Mouse (Mus musculus) forebrain, embryonic 14.5 days (tissue): ENCODE measurements around the gene Trappc2l. TPM values are rescaled to one million over a fixed set of nuclear protein-coding genes. Genes with fewer than 3 reads are reported as not detected.

Experiments used
- ATAC-seq: fragments of 200-750 bp; cut with Nextera tagmentation; 2 replicates; pipeline ENCODE4 v1.8.0; 2017; ENCODE audit warnings: mild to moderate bottlenecking, moderate library complexity
- DNase-seq: peaks from one replicate; pipeline ENCODE4 v3.0.0-alpha.2; 2015; ENCODE audit warnings: low spot score
- H3K27ac ChIP-seq: fragments of 300-500 bp; sonication (generic); 2 replicates; pipeline ENCODE4 v1.5.1; 2014; ENCODE audit warnings: low read depth, mild to moderate bottlenecking, control low read depth, low read length, moderate library complexity
- H3K27me3 ChIP-seq: fragments of 300-500 bp; sonication (generic); replicated peaks from 2 replicates; pipeline ENCODE4 v1.6.1; 2014; ENCODE audit warnings: low read length, control low read depth, mixed read lengths; ENCODE audit not compliant: control insufficient read depth, insufficient read depth
- H3K36me3 ChIP-seq: fragments of 300-500 bp; sonication (generic); 2 replicates; pipeline ENCODE4 v1.6.1; 2014; ENCODE audit warnings: low read length, control low read depth; ENCODE audit not compliant: control insufficient read depth, insufficient read depth
- H3K4me1 ChIP-seq: fragments of 300-500 bp; sonication (generic); 2 replicates; pipeline ENCODE4 v1.6.1; 2014; ENCODE audit warnings: antibody characterized with exemption, low read length, control low read depth; ENCODE audit not compliant: control insufficient read depth, insufficient read depth
- H3K4me2 ChIP-seq: fragments of 300-500 bp; sonication (generic); 2 replicates; pipeline ENCODE4 v1.6.1; 2014; ENCODE audit warnings: mild to moderate bottlenecking, control low read depth, low read length
- H3K4me3 ChIP-seq: fragments of 300-500 bp; sonication (generic); 2 replicates; pipeline ENCODE4 v1.5.1; 2014; ENCODE audit warnings: low read depth, low read length, control low read depth
- H3K9ac ChIP-seq: fragments of 300-500 bp; sonication (generic); 2 replicates; pipeline ENCODE4 v1.6.1; 2014; ENCODE audit warnings: mild to moderate bottlenecking, low read length, control low read depth, moderate library complexity
- H3K9me3 ChIP-seq: fragments of 300-500 bp; sonication (generic); replicated peaks from 2 replicates; pipeline ENCODE4 v1.6.1; 2016; ENCODE audit warnings: low read length, control low read depth, mixed read lengths; ENCODE audit not compliant: control insufficient read depth
- WGBS: fragments of 180-500 bp; shearing (Covaris S2); extraction: QIAGEN DNeasy Blood & Tissue Kit; methylation state at CpG from one replicate; pipeline ENCODE4 v1.1.7; 2014; 5-methylcytosine and 5-hydroxymethylcytosine counted together
- polyA plus RNA-seq: library from polyadenylated mRNA; unstranded; fragments of >200 nt; fragmentation: Nextera tagmentation; extraction: Ambion mirVana; gene quantifications from 2 replicates; pipeline ENCODE4 v1.2.1, GENCODE M21; 2014

Gene Trappc2l
- polyA plus RNA-seq, 1 experiment from 2014 or later = 150 TPM

DNA sequence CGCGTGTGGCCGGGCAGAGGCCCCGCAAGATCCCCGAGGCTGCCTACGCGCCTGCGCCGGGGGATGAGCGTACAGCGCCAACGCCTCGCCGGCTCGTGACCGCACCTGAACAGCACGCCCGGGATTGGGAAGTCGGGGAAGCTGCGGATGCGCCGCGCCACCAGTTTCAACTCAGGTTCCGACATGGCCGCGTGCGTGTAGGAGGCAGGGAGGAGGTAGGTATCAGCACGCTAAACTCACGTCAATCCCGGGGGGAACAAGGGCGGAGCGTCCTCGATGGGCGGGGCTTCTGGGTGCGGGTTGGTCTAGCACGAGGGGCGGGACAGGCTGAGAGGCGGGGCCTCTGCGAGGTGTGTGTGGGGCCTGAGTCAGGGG is 34.8 kb upstream of the Trappc2l start, which contains the start of gene Aprt:
Gene Aprt, minus strand, starts transcription at position 262 of the 375 bp plus-strand sequence.
- WGBS = under 1% methylated on average over 39 of the region's 39 CpGs
- peak within 1 kb of the TSS; percentile 83 for H3K4me2 ChIP-seq
- H3K9ac ChIP-seq = peak within 1 kb of the TSS; percentile 82
- H3K27ac ChIP-seq = peak within 1 kb of the TSS; percentile 50; the same call in 1 of the 2 replicates
- no peaks in the 10 kb centered on the region for H3K27me3 ChIP-seq
- no peaks in the 10 kb centered on the region for H3K9me3 ChIP-seq
- H3K4me3 ChIP-seq = peak within 1 kb of the TSS; percentile 51
- peaks cover 18% of the 10 kb centered on the region for H3K36me3 ChIP-seq
- ATAC-seq (peak; percentile 94), DNase-seq (peak; percentile 95)
- peaks cover 15% of the 10 kb centered on the region for H3K4me1 ChIP-seq

DNA sequence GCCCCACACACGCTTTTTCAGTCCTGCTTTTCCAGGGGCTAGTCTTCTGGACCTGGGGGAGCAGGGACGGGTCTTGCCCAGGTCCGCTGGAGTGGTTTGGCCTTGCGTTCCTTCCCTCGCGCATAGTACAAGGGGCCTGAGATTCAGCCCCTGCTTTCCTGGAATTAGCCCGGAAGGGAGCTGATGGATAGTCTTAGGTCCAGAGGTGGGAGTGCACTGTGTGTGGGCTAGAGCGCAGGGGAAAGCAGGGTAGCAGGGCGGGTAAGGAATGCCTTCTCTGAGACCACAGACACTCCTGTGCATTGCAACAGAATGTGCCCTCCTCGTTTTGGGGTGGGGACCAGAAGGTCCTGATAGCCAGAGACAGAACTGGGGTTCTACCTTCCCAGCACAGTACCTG is 34.3 kb upstream of the Trappc2l start:
- peak; percentile 30 for ATAC-seq
- peak overlapping the region; percentile 14; the same call in 1 of the 2 replicates for H3K27ac ChIP-seq
- WGBS = 44% methylated on average over 10 of the region's 10 CpGs

DNA sequence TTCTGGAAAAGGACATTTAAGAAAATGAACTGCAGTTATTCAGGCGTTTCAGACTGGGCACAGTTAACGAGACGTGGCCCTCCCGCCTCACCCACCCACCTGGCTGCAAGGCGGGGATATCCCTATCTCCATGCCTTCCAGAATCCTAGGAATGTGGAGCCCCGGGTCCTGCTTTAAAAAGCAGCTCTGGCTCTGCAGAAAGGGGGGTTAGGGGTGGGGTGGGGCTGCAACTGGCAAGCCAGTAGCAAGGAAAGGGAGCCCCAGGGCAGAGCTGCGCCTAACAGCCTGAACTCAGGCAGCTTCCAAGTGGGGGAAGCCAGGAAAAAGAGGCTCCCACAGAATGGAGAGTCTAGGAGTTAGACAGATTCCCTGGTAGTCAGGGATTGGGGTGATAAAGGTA is 32.2 kb upstream of the Trappc2l start:
- DNase-seq = no peak
- peaks cover 15% of the 10 kb centered on the region for H3K4me1 ChIP-seq
- H3K4me2 ChIP-seq = no peak overlapping the region
- ATAC-seq = no peak
- WGBS = 20% methylated on average over 7 of the region's 7 CpGs
- no peaks in the 10 kb centered on the region for H3K9me3 ChIP-seq
- no peaks in the 10 kb centered on the region for H3K27me3 ChIP-seq
- 0 out of 2 replicates have a peak, but pooled peaks cover 6% of the 10 kb centered on the region for H3K36me3 ChIP-seq
- no peak overlapping the region for H3K4me3 ChIP-seq
- no peak overlapping the region for H3K27ac ChIP-seq
- 0 out of 2 replicates have a peak overlapping the region, but pooled peaks have one; percentile 17 for H3K9ac ChIP-seq

More for the DNA sequence above, 34.3 kb upstream of the Trappc2l start:
- Histone ChIP-seq H3K4me1 (peaks cover 15% of the 10 kb centered on the region), H3K27me3 (no peaks in the 10 kb centered on the region), H3K36me3 (peaks cover 13% of the 10 kb centered on the region), H3K9me3 (no peaks in the 10 kb centered on the region), H3K4me3 (peak overlapping the region; percentile 51), H3K4me2 (peak overlapping the region; percentile 83), H3K9ac (peak overlapping the region; percentile 82)
- DNase-seq = no peak

DNA sequence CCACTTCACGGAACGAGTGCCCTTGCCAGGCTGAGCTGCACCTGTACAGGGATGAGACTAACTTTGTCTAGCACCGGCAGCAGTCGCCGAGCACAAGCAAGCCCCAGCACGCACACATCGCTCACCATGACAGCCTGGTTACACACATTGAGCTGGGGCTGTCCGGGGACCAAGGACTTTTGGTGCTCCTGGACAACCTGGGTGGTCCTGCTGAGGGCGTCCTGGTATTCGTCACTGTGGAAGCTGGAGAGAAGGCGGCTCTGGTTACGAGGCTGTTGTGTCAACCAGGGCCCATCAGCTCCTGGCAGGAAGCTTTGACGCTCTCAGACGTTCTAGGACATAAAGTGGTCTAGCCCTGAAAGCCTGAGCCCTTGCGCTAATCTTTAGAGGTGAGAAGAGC is 30.5 kb upstream of the Trappc2l start:
- H3K9me3 ChIP-seq = no peaks in the 10 kb centered on the region
- DNase-seq = no peak
- peaks cover 11% of the 10 kb centered on the region for H3K4me1 ChIP-seq
- WGBS = 78% methylated on average over 14 of the region's 15 CpGs
- no peaks in the 10 kb centered on the region for H3K27me3 ChIP-seq
- H3K4me2 ChIP-seq = no peak overlapping the region
- no peak overlapping the region for H3K9ac ChIP-seq
- no peak for ATAC-seq
- H3K36me3 ChIP-seq = no peaks in the 10 kb centered on the region
- H3K27ac ChIP-seq = no peak overlapping the region
- H3K4me3 ChIP-seq = no peak overlapping the region

DNA sequence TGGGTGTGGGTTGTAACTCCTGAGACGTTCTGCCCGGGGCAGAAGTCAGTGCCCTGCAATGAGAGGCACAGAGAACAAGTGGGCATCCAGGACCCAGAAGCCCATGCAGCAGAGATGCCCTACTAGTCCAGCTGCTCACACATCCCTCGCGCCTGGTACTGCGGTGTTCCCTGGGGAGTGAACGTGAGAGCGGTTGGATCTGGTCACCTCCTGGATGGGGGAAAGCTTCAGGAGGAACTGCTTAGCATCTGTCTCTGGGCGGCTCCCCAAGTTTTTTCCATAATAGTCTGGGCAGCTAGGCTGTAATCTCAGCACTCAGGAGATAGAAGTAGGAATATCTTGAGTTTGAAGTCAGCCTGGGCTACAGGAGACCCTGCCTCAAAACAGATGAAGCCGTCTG is 26.5 kb upstream of the Trappc2l start:
- 82% methylated on average over 9 of the region's 9 CpGs for WGBS
- no peak for ATAC-seq

DNA sequence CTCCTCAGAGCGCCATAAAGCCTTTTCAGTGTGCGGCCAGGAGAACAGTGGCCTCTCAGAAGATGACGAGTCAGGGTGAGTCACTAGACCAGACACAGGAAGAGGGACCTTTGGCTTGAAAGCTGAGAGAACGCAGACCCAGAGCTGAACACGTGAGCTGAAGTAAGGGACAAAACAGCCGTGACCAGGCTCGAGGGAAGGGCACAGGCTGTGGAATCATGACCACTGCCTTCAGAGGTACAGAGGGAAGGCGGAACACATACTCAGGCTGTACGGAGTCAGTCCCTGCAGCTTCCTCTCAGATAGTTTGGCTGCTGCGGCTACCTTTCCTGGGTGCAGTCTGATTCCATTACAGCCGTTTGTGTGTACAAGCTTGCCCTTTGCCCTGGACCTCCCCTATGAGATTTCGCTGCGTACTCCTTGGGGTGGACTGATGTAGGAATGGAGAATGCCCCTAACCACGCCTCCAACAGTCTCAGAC is 26.0 kb upstream of the Trappc2l start:
- 80% methylated on average over 14 of the region's 14 CpGs for WGBS
- DNase-seq = no peak
- Histone ChIP-seq H3K9ac (no peak overlapping the region), H3K27me3 (no peaks in the 10 kb centered on the region), H3K4me3 (no peak overlapping the region), H3K9me3 (no peaks in the 10 kb centered on the region), H3K4me1 (peaks cover 5% of the 10 kb centered on the region; the same call in 1 of the 2 replicates), H3K27ac (no peak overlapping the region), H3K36me3 (no peaks in the 10 kb centered on the region), H3K4me2 (no peak overlapping the region)
- no peak for ATAC-seq

More for the DNA sequence above, 26.5 kb upstream of the Trappc2l start:
- Histone ChIP-seq H3K9ac (no peak overlapping the region), H3K9me3 (no peaks in the 10 kb centered on the region), H3K36me3 (no peaks in the 10 kb centered on the region), H3K27me3 (no peaks in the 10 kb centered on the region), H3K4me3 (no peak overlapping the region), H3K4me2 (no peak overlapping the region), H3K27ac (no peak overlapping the region), H3K4me1 (peaks cover 5% of the 10 kb centered on the region; the same call in 1 of the 2 replicates)
- DNase-seq = no peak

DNA sequence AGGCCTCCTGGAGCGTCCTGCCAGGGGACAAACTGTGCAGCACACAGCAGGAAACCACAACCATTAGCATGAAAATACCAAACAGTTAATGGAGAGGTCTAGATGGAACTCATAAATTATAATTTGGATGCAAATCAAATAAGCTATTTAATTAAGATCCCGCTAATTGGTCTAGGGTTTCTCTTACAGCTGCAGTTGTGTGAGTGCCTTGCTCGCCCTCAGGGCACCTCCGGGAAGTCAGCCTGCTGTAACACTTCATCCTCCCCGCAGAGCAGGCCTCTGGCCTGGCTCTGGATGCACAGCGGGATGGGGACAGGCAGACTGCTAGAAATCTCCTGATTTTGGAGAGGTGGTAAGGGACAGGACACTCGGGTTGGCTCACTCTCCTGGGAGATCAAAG is 25.3 kb upstream of the Trappc2l start:
- Histone ChIP-seq H3K27me3 (no peaks in the 10 kb centered on the region), H3K9ac (no peak overlapping the region), H3K4me1 (peaks cover 5% of the 10 kb centered on the region; the same call in 1 of the 2 replicates), H3K36me3 (no peaks in the 10 kb centered on the region), H3K27ac (no peak overlapping the region), H3K9me3 (no peaks in the 10 kb centered on the region), H3K4me3 (no peak overlapping the region), H3K4me2 (no peak overlapping the region)
- ATAC-seq (0 out of 2 replicates have a peak, but pooled peaks have one; percentile 34), DNase-seq (peak; percentile 61)
- 17% methylated on average over 7 of the region's 7 CpGs for WGBS

DNA sequence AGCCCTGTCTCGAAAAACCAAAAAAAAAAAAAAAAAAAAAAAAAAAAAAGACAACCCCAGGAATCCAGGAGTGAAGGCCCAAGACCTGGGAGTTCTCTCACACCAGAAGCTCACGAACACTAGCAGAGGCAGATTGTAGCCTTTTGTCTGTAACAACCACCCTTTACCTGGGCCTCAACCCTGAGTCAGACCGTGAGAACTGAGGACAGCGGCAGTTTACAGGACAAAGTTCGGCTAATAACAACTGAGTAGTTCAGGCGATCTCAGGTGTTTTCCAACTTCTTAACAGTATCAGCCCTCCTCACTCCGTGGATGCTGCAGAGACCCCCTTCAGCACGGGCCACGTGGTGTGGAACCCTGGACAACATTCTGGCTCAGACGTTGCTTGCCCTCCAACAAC is 24.7 kb upstream of the Trappc2l start:
- Histone ChIP-seq H3K36me3 (no peaks in the 10 kb centered on the region), H3K4me3 (no peak overlapping the region), H3K9me3 (no peaks in the 10 kb centered on the region), H3K4me1 (peaks cover 5% of the 10 kb centered on the region; the same call in 1 of the 2 replicates), H3K4me2 (no peak overlapping the region), H3K27ac (no peak overlapping the region), H3K9ac (no peak overlapping the region), H3K27me3 (no peaks in the 10 kb centered on the region)
- ATAC-seq (no peak), DNase-seq (no peak)
- 82% methylated on average over 10 of the region's 10 CpGs for WGBS

DNA sequence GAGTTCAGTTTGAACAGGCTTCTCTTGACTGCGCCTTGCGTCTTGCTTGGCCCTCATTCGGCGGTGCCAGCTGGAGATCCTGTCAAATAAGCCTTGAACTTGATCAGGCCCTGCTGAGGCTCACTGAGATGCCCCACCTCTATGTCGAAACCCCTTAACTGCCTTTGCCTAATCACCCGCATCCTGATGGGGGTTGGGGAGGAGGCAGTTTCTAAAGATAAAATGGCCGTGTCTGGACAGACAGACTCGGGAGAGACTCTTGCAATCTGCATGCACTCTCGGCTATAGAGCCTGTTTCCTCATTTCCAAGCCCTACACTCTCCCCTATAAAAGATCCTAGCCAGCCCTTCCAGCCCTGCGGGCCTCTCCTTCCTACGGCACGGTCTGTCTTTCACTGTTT is 18.2 kb upstream of the Trappc2l start:
- Histone ChIP-seq H3K9ac (no peak overlapping the region), H3K27ac (peak overlapping the region; percentile 30; the same call in 1 of the 2 replicates)

More for the DNA sequence above, 18.2 kb upstream of the Trappc2l start:
- Histone ChIP-seq H3K36me3 (no peaks in the 10 kb centered on the region), H3K4me2 (no peak overlapping the region), H3K4me1 (no peaks in the 10 kb centered on the region), H3K27me3 (no peaks in the 10 kb centered on the region), H3K4me3 (no peak overlapping the region), H3K9me3 (no peaks in the 10 kb centered on the region)
- 88% methylated on average over 12 of the region's 12 CpGs for WGBS
- DNase-seq (no peak), ATAC-seq (no peak)
